Mouse (Mus musculus): ENCODE measurements around the gene Zfp874a. TPM values are rescaled to one million over a fixed set of nuclear protein-coding genes. Genes with fewer than 3 reads are reported as not detected.
A peak's percentile ranks its signal among the peaks of the same experiment; 100 is the strongest.
"Not testable (repeated sequence)": the region's sequence is repeated elsewhere in the genome, so short reads cannot be mapped to it uniquely, and the experiment has no call there.

Zfp874a gene
- 8.7 and 11.7 TPM in 2 replicates for polyA plus RNA-seq (2016; fragmentation: Nextera tagmentation; extraction: Ambion mirVana)

DNA sequence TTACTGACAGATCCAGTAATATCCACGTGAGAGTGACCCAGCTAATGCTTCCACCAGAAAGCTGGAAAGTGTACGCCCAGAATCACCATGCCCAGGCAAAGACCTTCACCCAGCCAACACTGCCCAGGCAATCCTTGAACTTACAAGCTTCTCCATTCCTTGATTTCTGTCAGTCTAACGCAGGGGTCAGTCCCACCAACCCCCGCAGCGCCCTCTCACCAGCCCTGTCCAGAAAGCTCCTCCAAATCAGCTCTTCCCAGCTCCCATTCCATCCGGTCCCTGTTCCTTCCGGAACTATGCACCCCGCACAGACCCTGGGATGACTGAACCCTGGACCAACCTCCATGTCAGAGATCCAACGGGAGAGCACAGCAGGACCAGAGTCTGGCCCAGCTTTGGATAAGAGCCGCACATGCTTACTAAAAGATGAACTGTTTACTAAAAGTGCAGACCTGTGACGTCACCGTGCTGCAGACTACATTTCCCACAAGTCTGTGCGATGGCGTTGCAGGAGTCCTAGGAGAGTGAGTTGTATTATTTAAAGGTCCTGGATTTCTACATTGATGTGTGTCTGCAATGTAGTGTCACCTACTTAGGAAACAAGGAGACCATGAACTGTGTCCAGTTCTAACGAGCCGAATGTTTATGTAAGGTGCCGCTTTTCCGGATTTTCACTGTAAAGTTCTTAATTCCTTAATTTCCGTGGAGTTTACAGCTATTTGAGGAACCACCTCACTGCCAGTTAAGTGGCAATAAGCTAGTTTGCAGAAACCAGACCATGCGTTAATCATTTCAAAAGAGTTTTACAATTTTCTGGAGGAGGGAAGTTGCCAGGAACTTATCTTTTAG lies at the start of gene Zfp874a:
Zfp874a (minus strand) TSS at position 453 of the 849 bp plus-strand sequence.
- 2% methylated on average over 20 of the region's 20 CpGs for WGBS
- H3K27me3 ChIP-seq (replicated peaks; ENCODE audit: low read depth, poor library complexity, severe bottlenecking), result no peaks in the 10 kb centered on the region
- peaks cover 17% of the 10 kb centered on the region for H3K36me3 ChIP-seq (replicated peaks)
- H3K4me3 ChIP-seq, result peak within 1 kb of the TSS; percentile 68
- DNase-seq (ENCODE audit: low spot score), result peak; percentile 76
- H3K27ac ChIP-seq (replicated peaks), result peak within 1 kb of the TSS; percentile 72
- H3K9me3 ChIP-seq, result peaks cover 2% of the 10 kb centered on the region; the same call in 1 of the 2 replicates
- peaks cover 7% of the 10 kb centered on the region; the same call in 1 of the 2 replicates for H3K4me1 ChIP-seq

DNA sequence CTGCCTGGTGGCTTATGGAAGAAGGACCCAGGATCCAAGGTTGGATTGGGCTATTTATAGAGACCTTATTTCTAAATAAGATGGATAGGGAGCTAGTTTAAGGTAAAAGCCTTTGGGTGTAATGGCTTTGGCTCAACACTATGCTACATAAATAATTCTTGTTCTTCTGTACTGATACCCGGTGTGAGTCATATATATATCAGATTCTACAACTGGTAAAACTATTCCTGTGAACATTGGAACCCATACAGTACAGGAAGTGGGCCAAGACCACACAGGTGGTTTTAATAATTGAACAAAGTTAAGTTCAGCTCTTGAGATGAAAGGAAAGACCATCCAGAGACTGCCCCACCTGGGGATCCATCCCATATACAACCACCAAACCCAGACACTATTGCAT lies 49.5 kb upstream of the Zfp874a start:
- peaks cover 9% of the 10 kb centered on the region for H3K36me3 ChIP-seq (replicated peaks)
- H3K27me3 ChIP-seq (replicated peaks; ENCODE audit: low read depth, poor library complexity, severe bottlenecking), result no peaks in the 10 kb centered on the region
- WGBS, result 81% methylated on average over 1 of the region's 1 CpGs
- H3K4me1 ChIP-seq, result peaks cover 7% of the 10 kb centered on the region
- no peak for DNase-seq (ENCODE audit: low spot score)
- H3K4me3 ChIP-seq, result peak overlapping the region; percentile 84; the same call in 1 of the 2 replicates
- H3K9me3 ChIP-seq, result no peaks in the 10 kb centered on the region
- H3K27ac ChIP-seq (replicated peaks), result no peak overlapping the region

DNA sequence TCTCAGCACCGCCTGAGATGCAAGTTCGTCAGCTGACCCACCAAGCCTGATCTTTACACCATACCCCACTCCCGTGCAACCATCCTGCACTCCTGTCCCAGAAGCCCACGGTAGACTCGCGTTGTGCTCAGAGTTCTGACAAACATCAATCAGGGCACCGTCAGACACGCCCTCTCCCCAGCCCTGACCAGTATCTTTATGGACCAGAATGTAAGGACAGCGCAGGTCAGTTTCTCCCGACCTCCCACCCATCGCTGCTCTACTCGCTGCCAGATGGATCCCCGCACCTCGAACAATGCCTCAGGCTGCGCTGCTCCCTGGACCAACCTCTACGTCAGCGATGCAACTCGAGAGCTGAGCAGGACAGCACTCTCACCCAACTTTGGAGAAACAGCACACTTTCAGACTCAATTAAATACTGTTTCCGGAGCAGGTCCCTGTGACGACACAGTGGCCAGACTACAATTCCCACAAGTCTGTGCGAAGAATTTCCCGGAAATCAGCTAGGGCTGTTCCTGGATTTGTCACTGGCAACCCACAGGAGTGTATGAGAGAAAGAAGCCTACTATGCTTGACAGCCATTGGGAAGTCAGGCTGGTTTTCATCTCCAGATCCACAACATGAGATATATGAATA lies 48.8 kb upstream of the Zfp874a start, which contains the start of gene Zfp58:
Zfp58 (minus strand) TSS at position 472 of the 636 bp plus-strand sequence.
- Histone ChIP-seq H3K27ac (replicated peaks) (peak within 1 kb of the TSS; percentile 81), H3K4me1 (peaks cover 7% of the 10 kb centered on the region), H3K27me3 (replicated peaks; ENCODE audit: low read depth, poor library complexity, severe bottlenecking) (no peaks in the 10 kb centered on the region), H3K4me3 (peak within 1 kb of the TSS; percentile 84), H3K36me3 (replicated peaks) (peaks cover 16% of the 10 kb centered on the region), H3K9me3 (0 out of 2 replicates have a peak, but pooled peaks cover 2% of the 10 kb centered on the region)
- under 1% methylated on average over 22 of the region's 22 CpGs for WGBS
- DNase-seq (ENCODE audit: low spot score), result peak; percentile 79

DNA sequence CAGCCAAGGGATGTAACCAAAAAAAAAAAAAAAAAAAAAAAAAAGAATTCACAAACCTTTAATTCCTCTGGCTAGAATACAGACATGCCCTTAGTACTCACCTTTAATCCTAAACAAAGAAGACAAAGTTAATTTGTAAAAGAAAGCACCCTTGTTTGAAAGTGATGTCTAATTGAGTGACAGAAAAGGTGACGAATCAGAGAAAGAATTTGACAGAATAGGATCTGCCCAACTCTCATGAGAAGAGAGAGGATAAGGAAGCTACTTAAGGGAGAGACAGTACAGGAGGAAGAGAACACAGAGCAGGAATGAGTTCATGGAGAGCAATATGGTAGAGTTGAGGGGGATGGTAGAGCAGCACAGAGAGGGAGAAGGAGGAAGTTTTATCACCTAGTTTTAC lies 44.2 kb upstream of the Zfp874a start:
- H3K36me3 ChIP-seq (replicated peaks), result peaks cover 62% of the 10 kb centered on the region
- no peak overlapping the region for H3K4me3 ChIP-seq
- H3K4me1 ChIP-seq, result peaks cover 7% of the 10 kb centered on the region
- no peak overlapping the region for H3K27ac ChIP-seq (replicated peaks)
- peaks cover 20% of the 10 kb centered on the region for H3K9me3 ChIP-seq
- 90% methylated on average over 1 of the region's 1 CpGs for WGBS
- DNase-seq (ENCODE audit: low spot score), result no peak
- H3K27me3 ChIP-seq (replicated peaks; ENCODE audit: low read depth, poor library complexity, severe bottlenecking), result no peaks in the 10 kb centered on the region

DNA sequence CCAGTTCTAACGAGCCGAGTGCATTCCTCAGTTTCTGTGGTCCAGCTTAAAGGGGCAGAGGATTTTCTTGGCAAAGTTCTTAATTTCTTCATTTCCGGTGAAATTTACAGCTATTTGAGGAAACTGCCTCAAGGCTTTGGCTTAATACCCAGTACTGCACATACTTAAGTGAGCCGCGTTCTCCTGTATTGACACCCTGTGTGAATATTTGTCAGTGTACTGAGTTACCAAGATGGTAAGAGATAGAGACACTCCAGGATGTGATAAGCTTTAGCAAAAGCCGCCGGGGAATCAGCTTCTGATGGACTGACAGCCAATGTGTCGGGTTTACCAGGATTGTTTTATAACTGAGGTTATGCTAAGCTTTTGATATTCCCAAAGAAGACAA lies 33.0 kb upstream of the Zfp874a start:
- H3K9me3 ChIP-seq, result no peaks in the 10 kb centered on the region
- DNase-seq (ENCODE audit: low spot score), result no peak
- H3K4me3 ChIP-seq, result peak overlapping the region; percentile 70
- no peaks in the 10 kb centered on the region for H3K27me3 ChIP-seq (replicated peaks; ENCODE audit: low read depth, poor library complexity, severe bottlenecking)
- peaks cover 9% of the 10 kb centered on the region for H3K4me1 ChIP-seq
- H3K27ac ChIP-seq (replicated peaks), result peak overlapping the region; percentile 81
- WGBS, result 46% methylated on average over 8 of the region's 8 CpGs
- peaks cover 24% of the 10 kb centered on the region for H3K36me3 ChIP-seq (replicated peaks)

DNA sequence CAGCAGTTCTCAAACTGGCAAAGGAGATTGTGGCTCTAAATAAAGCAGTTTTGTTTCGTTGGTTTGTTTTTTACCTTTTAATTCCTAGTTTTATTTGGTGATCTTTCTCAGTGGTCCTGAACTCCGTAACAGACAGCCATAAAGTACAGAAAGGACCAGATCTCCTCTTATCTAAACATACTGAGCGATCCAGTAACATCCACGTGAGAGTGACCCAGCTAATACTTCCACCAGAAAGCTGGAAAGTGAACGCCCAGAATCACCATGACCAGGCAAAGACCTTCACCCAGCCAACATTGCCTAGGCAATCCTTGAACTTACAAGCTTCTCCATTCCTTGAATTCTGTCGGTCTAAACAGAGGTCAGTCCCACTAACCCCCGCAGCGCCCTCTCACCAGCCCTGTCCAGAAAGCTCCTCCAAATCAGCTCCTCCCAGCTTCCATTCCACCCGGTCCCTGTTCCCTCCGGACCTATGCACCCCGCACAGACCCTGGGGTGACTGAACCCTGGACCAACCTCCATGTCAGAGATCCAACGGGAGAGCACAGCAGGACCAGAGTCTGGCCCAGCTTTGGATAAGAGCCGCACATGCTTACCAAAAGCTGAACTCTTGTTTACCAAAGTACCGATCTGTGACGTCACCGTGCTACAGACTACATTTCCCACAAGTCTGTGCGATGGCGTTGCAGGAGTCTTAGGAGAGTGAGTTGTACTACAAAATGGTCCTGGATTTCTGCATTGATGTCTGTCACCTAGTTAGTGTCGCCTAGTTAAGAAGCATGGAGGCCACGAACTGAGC lies 32.4 kb upstream of the Zfp874a start, which contains the start of gene Zfp874b:
Zfp874b (minus strand) TSS at position 634 of the 799 bp plus-strand sequence.
- Histone ChIP-seq H3K9me3 (no peaks in the 10 kb centered on the region), H3K36me3 (replicated peaks) (peaks cover 18% of the 10 kb centered on the region), H3K4me1 (peaks cover 9% of the 10 kb centered on the region), H3K27ac (replicated peaks) (peak within 1 kb of the TSS; percentile 81), H3K4me3 (peak within 1 kb of the TSS; percentile 70), H3K27me3 (replicated peaks; ENCODE audit: low read depth, poor library complexity, severe bottlenecking) (no peaks in the 10 kb centered on the region)
- 6% methylated on average over 20 of the region's 20 CpGs for WGBS
- DNase-seq (ENCODE audit: low spot score), result peak; percentile 79

DNA sequence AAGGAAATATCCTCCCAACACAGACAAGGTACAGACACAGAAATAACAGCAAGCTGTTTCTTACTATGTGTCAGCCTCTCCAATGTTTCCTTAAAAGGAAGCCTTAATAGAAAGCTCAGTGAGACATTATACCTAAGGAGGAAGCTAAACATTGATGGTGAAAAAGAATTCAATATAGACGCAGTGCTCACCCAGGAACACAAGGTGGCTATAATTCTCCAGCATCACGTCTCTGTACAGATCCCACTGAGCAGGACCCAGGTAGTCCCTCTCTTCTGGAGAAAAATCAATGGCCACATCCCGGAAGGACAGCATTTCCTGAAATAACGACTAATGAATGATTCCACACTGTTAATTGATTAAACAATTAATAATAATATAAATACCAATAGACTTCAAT lies 30.1 kb upstream of the Zfp874a start:
- H3K4me1 ChIP-seq, result peaks cover 9% of the 10 kb centered on the region
- no peak for DNase-seq (ENCODE audit: low spot score)
- H3K27ac ChIP-seq (replicated peaks), result no peak overlapping the region
- H3K27me3 ChIP-seq (replicated peaks; ENCODE audit: low read depth, poor library complexity, severe bottlenecking), result no peaks in the 10 kb centered on the region
- H3K4me3 ChIP-seq, result no peak overlapping the region
- no peaks in the 10 kb centered on the region for H3K9me3 ChIP-seq
- 0 out of 2 replicates have a peak, but pooled peaks cover 4% of the 10 kb centered on the region for H3K36me3 ChIP-seq (replicated peaks)
- WGBS, result 73% methylated on average over 4 of the region's 4 CpGs

DNA sequence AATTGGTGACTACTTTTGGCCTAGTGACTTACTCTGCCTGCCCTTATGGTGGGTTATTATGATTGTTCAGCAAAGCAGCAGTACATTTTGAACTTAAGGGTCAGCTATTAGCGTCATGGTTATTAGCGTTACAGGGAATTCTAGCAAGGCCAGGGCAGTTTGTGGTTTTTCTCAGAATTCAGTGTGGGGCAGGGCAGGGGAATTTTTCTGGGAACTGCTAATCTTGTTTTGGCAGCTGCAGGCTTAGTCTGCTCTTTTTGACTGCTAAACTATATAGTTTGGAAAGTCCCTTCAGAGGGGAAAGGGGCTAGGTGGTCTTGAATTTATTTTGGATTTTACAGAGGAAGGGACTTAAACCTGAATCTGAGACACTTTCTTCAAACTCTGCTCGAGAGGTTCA lies 17.9 kb upstream of the Zfp874a start:
- no peaks in the 10 kb centered on the region for H3K27me3 ChIP-seq (replicated peaks; ENCODE audit: low read depth, poor library complexity, severe bottlenecking)
- H3K9me3 ChIP-seq, result peaks cover 2% of the 10 kb centered on the region; the same call in 1 of the 2 replicates
- DNase-seq (ENCODE audit: low spot score), result no peak
- H3K27ac ChIP-seq (replicated peaks), result no peak overlapping the region
- H3K4me3 ChIP-seq, result no peak overlapping the region
- WGBS, result 83% methylated on average over 3 of the region's 3 CpGs
- H3K4me1 ChIP-seq, result no peaks in the 10 kb centered on the region
- peaks cover 26% of the 10 kb centered on the region for H3K36me3 ChIP-seq (replicated peaks)

DNA sequence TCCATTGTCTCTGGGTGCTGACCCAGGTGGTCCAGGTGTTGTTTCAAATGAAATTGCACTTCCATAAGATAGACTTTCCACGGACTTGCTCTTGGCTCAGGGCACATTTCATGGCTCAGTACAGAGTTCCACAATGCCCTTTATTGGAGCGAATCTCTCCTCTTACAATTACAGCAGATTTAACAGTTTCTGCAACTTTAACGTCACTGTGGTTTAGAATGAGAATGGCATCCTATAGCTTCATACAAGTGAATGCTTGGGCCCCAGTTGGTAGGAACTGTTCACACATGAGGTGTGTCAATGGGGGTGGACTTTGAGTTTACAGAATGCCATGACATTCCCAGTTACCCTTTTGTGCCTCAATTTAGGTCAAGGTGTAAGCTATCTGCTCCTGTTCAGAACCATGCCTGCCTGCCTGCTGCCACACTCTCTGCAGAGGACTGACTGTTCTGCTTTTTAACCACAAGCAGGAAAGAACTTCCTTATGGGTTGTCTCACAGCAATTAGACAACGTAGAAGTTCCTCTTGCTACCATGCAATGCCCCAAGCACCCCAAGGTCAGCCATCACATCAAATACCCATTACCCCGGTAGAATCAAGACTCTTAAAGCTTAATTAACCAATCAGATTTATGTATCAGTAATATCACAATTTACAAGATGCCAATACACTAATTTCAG lies 12.2 kb upstream of the Zfp874a start:
- not testable (repeated sequence) for DNase-seq (ENCODE audit: low spot score); H3K4me1 ChIP-seq; H3K4me3 ChIP-seq; H3K27ac ChIP-seq (replicated peaks); H3K27me3 ChIP-seq (replicated peaks; ENCODE audit: low read depth, poor library complexity, severe bottlenecking); H3K36me3 ChIP-seq (replicated peaks); H3K9me3 ChIP-seq
- WGBS, result 88% methylated on average over 3 of the region's 5 CpGs

DNA sequence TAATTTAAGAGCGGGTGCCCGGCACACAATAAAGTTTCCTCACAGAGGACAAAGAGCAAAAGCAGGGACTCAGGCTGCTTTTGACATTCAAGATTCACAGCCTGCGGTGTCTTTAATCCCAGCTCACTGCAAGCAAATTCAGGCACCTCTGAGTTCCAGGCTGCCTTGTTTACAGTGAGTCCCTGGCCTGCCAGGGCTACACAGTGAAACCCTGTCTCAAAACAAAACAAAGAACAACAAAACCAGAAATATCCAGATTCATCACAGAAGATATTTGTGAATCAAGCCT lies 541 bp upstream of the Zfp874a start:
- peak overlapping the region; percentile 68 for H3K4me3 ChIP-seq
- no peaks in the 10 kb centered on the region for H3K27me3 ChIP-seq (replicated peaks; ENCODE audit: low read depth, poor library complexity, severe bottlenecking)
- peaks cover 7% of the 10 kb centered on the region; the same call in 1 of the 2 replicates for H3K4me1 ChIP-seq
- H3K36me3 ChIP-seq (replicated peaks), result peaks cover 11% of the 10 kb centered on the region
- 12% methylated on average over 3 of the region's 3 CpGs for WGBS
- H3K9me3 ChIP-seq, result no peaks in the 10 kb centered on the region
- no peak for DNase-seq (ENCODE audit: low spot score)
- peak overlapping the region; percentile 72 for H3K27ac ChIP-seq (replicated peaks)

DNA sequence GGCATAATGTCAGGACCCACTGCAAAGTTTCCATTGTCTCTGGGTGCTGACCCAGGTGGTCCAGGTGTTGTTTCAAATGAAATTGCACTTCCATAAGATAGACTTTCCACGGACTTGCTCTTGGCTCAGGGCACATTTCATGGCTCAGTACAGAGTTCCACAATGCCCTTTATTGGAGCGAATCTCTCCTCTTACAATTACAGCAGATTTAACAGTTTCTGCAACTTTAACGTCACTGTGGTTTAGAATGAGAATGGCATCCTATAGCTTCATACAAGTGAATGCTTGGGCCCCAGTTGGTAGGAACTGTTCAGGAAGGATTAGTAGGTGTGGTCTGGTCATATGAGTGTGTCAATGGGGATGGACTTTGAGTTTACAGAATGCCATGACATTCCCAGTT lies 14.3 kb downstream of the Zfp874a start:
- not testable (repeated sequence) for DNase-seq (ENCODE audit: low spot score); H3K27ac ChIP-seq (replicated peaks); H3K9me3 ChIP-seq; H3K27me3 ChIP-seq (replicated peaks; ENCODE audit: low read depth, poor library complexity, severe bottlenecking); H3K4me1 ChIP-seq; H3K4me3 ChIP-seq
- 93% methylated on average over 1 of the region's 3 CpGs for WGBS
- peaks cover 11% of the 10 kb centered on the region for H3K36me3 ChIP-seq (replicated peaks)

DNA sequence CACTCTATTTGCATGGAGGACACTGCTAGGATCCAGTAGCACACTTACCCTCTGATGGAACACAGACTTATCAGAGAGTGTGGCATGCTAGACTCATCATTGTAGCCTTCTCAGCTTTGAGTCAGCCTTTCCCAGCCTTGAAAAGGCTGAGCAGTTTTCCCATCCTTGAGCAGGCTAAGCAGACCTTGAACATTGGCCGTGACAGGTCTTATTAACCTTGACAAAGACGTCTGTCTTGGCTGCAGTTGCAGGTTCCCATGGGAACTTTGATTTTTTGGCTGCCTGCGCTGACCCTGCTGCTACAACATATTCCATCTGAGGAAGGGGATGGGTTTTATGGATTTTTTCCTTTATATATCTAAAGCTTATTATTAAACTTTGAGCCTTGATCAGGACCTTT lies 23.3 kb downstream of the Zfp874a start:
- H3K27me3 ChIP-seq (replicated peaks; ENCODE audit: low read depth, poor library complexity, severe bottlenecking), result no peaks in the 10 kb centered on the region
- no peaks in the 10 kb centered on the region for H3K9me3 ChIP-seq
- WGBS, result 85% methylated on average over 3 of the region's 3 CpGs
- no peak for DNase-seq (ENCODE audit: low spot score)
- no peaks in the 10 kb centered on the region for H3K36me3 ChIP-seq (replicated peaks)
- no peak overlapping the region for H3K4me3 ChIP-seq
- H3K4me1 ChIP-seq, result no peaks in the 10 kb centered on the region
- H3K27ac ChIP-seq (replicated peaks), result no peak overlapping the region

Measured in embryonic facial prominence, embryonic 10.5 days (tissue).